Mouse (Mus musculus): ENCODE data around the gene Acp6.

DNA sequence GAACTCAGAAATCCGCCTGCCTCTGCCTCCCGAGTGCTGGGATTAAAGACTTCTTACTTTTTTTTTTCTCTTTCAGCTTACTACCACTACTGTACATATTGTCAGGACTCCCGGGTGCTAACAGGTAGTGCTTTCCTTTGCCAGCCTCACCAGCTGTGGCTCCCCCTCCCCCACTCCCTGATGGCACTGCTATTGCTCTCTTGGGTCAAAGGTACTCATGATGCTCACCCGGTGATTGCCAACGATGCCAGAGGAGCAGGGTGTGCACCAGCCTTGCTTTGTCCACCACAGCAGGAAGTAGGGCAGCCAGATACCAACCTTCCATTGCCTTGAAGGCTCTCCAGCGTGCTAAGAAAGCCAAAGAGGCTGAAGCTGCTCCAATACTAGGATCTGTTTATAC lies 2.1 kb upstream of the Acp6 start:
- TF ChIP-seq EP300 (IDR thresholded peaks at IDR 0.05; ENCODE audit: insufficient read depth, low read depth, low read length) (no peak), CTCF (IDR thresholded peaks at IDR 0.05) (no peak), POLR2A (IDR thresholded peaks at IDR 0.05; ENCODE audit: insufficient read depth, low read depth, low read length) (no peak)
